Mouse (Mus musculus) midbrain, postnatal 0 days (tissue): Measurements from ENCODE around the gene Zfc3h1. TPM values are rescaled to one million over a fixed set of nuclear protein-coding genes. Genes with fewer than 3 reads are reported as not detected.
A peak's percentile ranks its signal among the peaks of the same experiment; 100 is the strongest.

Experiments
- ATAC-seq: fragments of 200-750 bp; cut with Nextera tagmentation; 2 replicates; pipeline ENCODE4 v1.8.0; 2017; ENCODE audit warnings: moderate number of reproducible peaks, mild to moderate bottlenecking, moderate TSS enrichment, moderate library complexity; ENCODE audit not compliant: low FRiP score
- DNase-seq: peaks from one replicate; pipeline ENCODE4 v3.0.0-alpha.2; 2015; ENCODE audit warnings: low spot score
- H3K27ac ChIP-seq: fragments of 300-500 bp; sonication (generic); 2 replicates; pipeline ENCODE4 v1.5.1; 2014; ENCODE audit warnings: low read depth, mild to moderate bottlenecking, low read length, mixed read lengths
- H3K27me3 ChIP-seq: fragments of 300-500 bp; sonication (generic); 2 replicates; pipeline ENCODE4 v1.6.1; 2014; ENCODE audit warnings: low read length, control low read depth, mixed read lengths; ENCODE audit not compliant: insufficient read depth
- H3K36me3 ChIP-seq: fragments of 300-500 bp; sonication (generic); 2 replicates; pipeline ENCODE4 v1.6.1; 2014; ENCODE audit warnings: low read length, control low read depth, mixed read lengths; ENCODE audit not compliant: insufficient read depth
- H3K4me1 ChIP-seq: fragments of 300-500 bp; sonication (generic); 2 replicates; pipeline ENCODE4 v1.6.1; 2014; ENCODE audit warnings: mild to moderate bottlenecking, control low read depth, antibody characterized with exemption, low read length, mixed read lengths; ENCODE audit not compliant: insufficient read depth
- H3K4me2 ChIP-seq: fragments of 300-500 bp; sonication (generic); 2 replicates; pipeline ENCODE4 v1.6.1; 2014; ENCODE audit warnings: low read depth, mild to moderate bottlenecking, low read length, mixed read lengths; ENCODE audit not compliant: poor library complexity, severe bottlenecking
- H3K4me3 ChIP-seq: fragments of 300-500 bp; sonication (generic); 2 replicates; pipeline ENCODE4 v1.5.1; 2014; ENCODE audit warnings: low read depth, mild to moderate bottlenecking, low read length, moderate library complexity
- H3K9ac ChIP-seq: fragments of 300-500 bp; sonication (generic); replicated peaks from 2 replicates; pipeline ENCODE4 v1.6.1; 2014; ENCODE audit warnings: mild to moderate bottlenecking, low read length, moderate library complexity, mixed read lengths; ENCODE audit not compliant: poor library complexity, severe bottlenecking
- H3K9me3 ChIP-seq: fragments of 300-500 bp; sonication (generic); 2 replicates; pipeline ENCODE4 v1.6.1; 2016; ENCODE audit warnings: low read length, control low read depth
- CTCF ChIP-seq: IDR thresholded peaks from 2 replicates; pipeline ENCODE4 v1.5.1; 2016; ENCODE audit warnings: antibody characterized with exemption, mild to moderate bottlenecking
- WGBS: fragments of 180-500 bp; shearing (Covaris S2); extraction: QIAGEN DNeasy Blood & Tissue Kit; methylation state at CpG from one replicate; pipeline ENCODE4 v1.1.7; 2014; 5-methylcytosine and 5-hydroxymethylcytosine counted together
- polyA plus RNA-seq: library from polyadenylated mRNA; unstranded; fragments of >200 nt; fragmentation: Nextera tagmentation; extraction: Ambion mirVana; gene quantifications from 2 replicates; pipeline ENCODE4 v1.2.1, GENCODE M21; 2015
- total RNA-seq: library from RNA; depleted of rRNA; stranded (reverse); fragments of >200 nt; gene quantifications from 2 replicates; pipeline ENCODE4 v1.2.3, GENCODE M21; 2014

Gene Zfc3h1
- total and polyA plus RNA-seq, 2 experiments from 2014 or later, result 10.6 to 43.2 TPM

DNA sequence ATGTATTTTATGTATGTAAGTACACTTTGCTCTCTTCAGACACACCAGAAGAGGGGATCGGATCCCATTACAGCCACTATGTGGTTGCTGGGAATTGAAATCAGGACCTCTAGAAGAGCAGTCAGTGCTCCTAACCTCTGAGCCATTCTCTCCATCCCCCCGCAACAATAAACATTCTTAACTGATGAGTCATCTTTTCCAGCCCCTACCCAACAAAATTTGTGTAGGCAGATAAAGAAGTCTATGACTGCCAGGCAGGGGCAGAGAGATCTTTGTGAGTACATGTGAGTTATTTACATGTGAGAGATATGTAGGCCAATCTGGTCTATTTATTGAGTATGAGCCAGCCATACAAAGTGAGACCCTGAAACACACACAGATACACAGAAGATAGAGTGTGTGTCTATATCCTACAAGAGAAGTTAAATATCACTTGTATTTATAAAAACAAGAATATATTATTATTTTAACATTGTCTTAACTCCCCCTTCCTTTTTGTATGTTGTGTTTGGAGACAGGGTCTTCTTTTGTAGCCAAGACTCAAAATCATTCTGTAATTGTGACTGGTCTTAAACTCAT lies 3.2 kb upstream of the Zfc3h1 start:
- H3K27me3 ChIP-seq, result no peaks in the 10 kb centered on the region
- DNase-seq (no peak), ATAC-seq (no peak)
- no peak for TF ChIP-seq CTCF
- H3K36me3 ChIP-seq, result no peaks in the 10 kb centered on the region
- no peak overlapping the region for H3K9ac ChIP-seq
- no peak overlapping the region for H3K27ac ChIP-seq
- H3K4me2 ChIP-seq, result no peak overlapping the region
- H3K4me3 ChIP-seq, result no peak overlapping the region
- 77% methylated on average over 2 of the region's 2 CpGs for WGBS
- H3K4me1 ChIP-seq, result peaks cover 6% of the 10 kb centered on the region; the same call in 1 of the 2 replicates
- no peaks in the 10 kb centered on the region for H3K9me3 ChIP-seq

- Histone ChIP-seq H3K9ac (peak overlapping the region; percentile 44), H3K4me2 (peak overlapping the region; percentile 69), H3K36me3 (no peaks in the 10 kb centered on the region), H3K27me3 (no peaks in the 10 kb centered on the region), H3K27ac (no peak overlapping the region), H3K4me1 (peaks cover 9% of the 10 kb centered on the region), H3K4me3 (peak overlapping the region; percentile 89), H3K9me3 (no peaks in the 10 kb centered on the region)
- no peak for TF ChIP-seq CTCF
- WGBS, result 8% methylated on average over 12 of the region's 12 CpGs
- ATAC-seq, result no peak
- DNase-seq, result peak; percentile 7
Observed at GRCm38 (mm10) chr10:115382846-115383643, 1.7 kb upstream of the Zfc3h1 start.

GRCm38 (mm10) chr10:115383644-115384220 lies 1.0 kb upstream of the Zfc3h1 start:
- H3K27ac ChIP-seq, result peak overlapping the region; percentile 97
- WGBS, result under 1% methylated on average over 15 of the region's 15 CpGs
- H3K27me3 ChIP-seq, result no peaks in the 10 kb centered on the region
- no peaks in the 10 kb centered on the region for H3K36me3 ChIP-seq
- peaks cover 11% of the 10 kb centered on the region for H3K4me1 ChIP-seq
- no peaks in the 10 kb centered on the region for H3K9me3 ChIP-seq
- H3K4me2 ChIP-seq, result peak overlapping the region; percentile 69
- peak overlapping the region; percentile 87 for H3K9ac ChIP-seq
- DNase-seq (peak; percentile 8), ATAC-seq (no peak)
- no peak for TF ChIP-seq CTCF
- H3K4me3 ChIP-seq, result peak overlapping the region; percentile 89

GRCm38 (mm10) chr10:115385018-115386002 lies 551 bp downstream of the Zfc3h1 start:
- Histone ChIP-seq H3K4me1 (peaks cover 11% of the 10 kb centered on the region), H3K36me3 (peaks cover 2% of the 10 kb centered on the region; the same call in 1 of the 2 replicates), H3K27me3 (no peaks in the 10 kb centered on the region), H3K27ac (peak overlapping the region; percentile 97), H3K4me3 (peak overlapping the region; percentile 89), H3K9me3 (no peaks in the 10 kb centered on the region), H3K9ac (peak overlapping the region; percentile 87), H3K4me2 (peak overlapping the region; percentile 71)
- peak; percentile 28 for DNase-seq
- TF ChIP-seq CTCF, result no peak
- under 1% methylated on average over 64 of the region's 101 CpGs for WGBS
- peak; percentile 25; the same call in 1 of the 2 replicates for ATAC-seq

DNA sequence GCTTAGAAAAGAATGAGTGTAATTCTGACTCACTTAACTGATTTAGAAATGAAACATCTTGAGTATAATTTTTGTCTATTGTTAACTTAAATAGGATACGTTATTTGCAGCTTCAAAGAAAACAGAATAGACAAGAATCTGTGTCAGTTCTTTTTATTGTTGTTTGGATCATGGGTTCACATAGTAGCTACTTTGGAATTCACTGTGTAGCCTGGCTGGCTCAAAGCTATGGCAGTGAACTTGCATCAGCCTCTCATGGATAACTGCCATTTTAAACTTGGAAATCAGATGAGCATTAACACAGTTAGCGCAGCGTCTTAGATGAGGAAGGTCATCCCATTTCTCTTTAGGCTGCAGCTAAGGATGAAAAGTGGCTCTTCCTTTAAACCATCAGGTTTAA lies 3.1 kb downstream of the Zfc3h1 start:
- Histone ChIP-seq H3K4me3 (no peak overlapping the region), H3K27ac (no peak overlapping the region), H3K4me1 (peaks cover 8% of the 10 kb centered on the region), H3K4me2 (0 out of 2 replicates have a peak overlapping the region, but pooled peaks have one; percentile 15), H3K9me3 (no peaks in the 10 kb centered on the region), H3K36me3 (peaks cover 10% of the 10 kb centered on the region; the same call in 1 of the 2 replicates), H3K9ac (0 out of 2 replicates have a peak overlapping the region, but pooled peaks have one; percentile 19), H3K27me3 (no peaks in the 10 kb centered on the region)
- 83% methylated on average over 3 of the region's 3 CpGs for WGBS
- no peak for TF ChIP-seq CTCF
- no peak for ATAC-seq
- DNase-seq, result no peak
